Mouse (Mus musculus) kidney, adult 18-20 months (tissue): Measurements from ENCODE around the gene Zpbp.

ENCODE experiments used
- DNase-seq: peaks from one replicate; pipeline ENCODE4 v3.0.0; 2021

Gene Zpbp

GRCm38 (mm10) chr11:11461635-11462560, at the start of gene Zpbp, which contains the start of gene Spata48:
Gene Zpbp (minus strand): TSS chr11:11462408.
Gene Spata48 (plus strand): TSS chr11:11462094.
- DNase-seq: peak; percentile 94

GRCm38 (mm10) chr11:11509413-11509812, 47.2 kb upstream of the Zpbp start:
- DNase-seq: no peak

- no peak for DNase-seq
Observed at GRCm38 (mm10) chr11:11506187-11506586, 44.0 kb upstream of the Zpbp start.

GRCm38 (mm10) chr11:11499944-11500343, 37.7 kb upstream of the Zpbp start:
- peak; percentile 16 for DNase-seq

GRCm38 (mm10) chr11:11495697-11496096, 33.5 kb upstream of the Zpbp start:
- DNase-seq: no peak

- no peak for DNase-seq
Observed at GRCm38 (mm10) chr11:11492044-11492443, 29.8 kb upstream of the Zpbp start.

- no peak for DNase-seq
Observed at GRCm38 (mm10) chr11:11484378-11484777, 22.2 kb upstream of the Zpbp start.

- DNase-seq: no peak
Observed at GRCm38 (mm10) chr11:11468924-11469323, 6.7 kb upstream of the Zpbp start.

GRCm38 (mm10) chr11:11462561-11462890, 318 bp upstream of the Zpbp start:
- DNase-seq: no peak

- no peak for DNase-seq
Observed at GRCm38 (mm10) chr11:11455037-11455436, 7.2 kb downstream of the Zpbp start.

GRCm38 (mm10) chr11:11417356-11417755, 44.9 kb downstream of the Zpbp start:
- no peak for DNase-seq

- DNase-seq: no peak
Observed at GRCm38 (mm10) chr11:11414188-11414587, 48.0 kb downstream of the Zpbp start.

GRCm38 (mm10) chr11:11394686-11395085, 67.5 kb downstream of the Zpbp start:
- no peak for DNase-seq

GRCm38 (mm10) chr11:11393164-11393563, 69.0 kb downstream of the Zpbp start:
- no peak for DNase-seq

- DNase-seq: no peak
Observed at GRCm38 (mm10) chr11:11371305-11371704, 90.9 kb downstream of the Zpbp start.

GRCm38 (mm10) chr11:11283512-11283911, 178.7 kb downstream of the Zpbp start:
- no peak for DNase-seq

- no peak for DNase-seq
Observed at GRCm38 (mm10) chr11:11280128-11280527, 182.1 kb downstream of the Zpbp start.

GRCm38 (mm10) chr11:11257348-11257747, 204.9 kb downstream of the Zpbp start:
- DNase-seq: no peak

- no peak for DNase-seq
Observed at GRCm38 (mm10) chr11:11242694-11243377, 219.4 kb downstream of the Zpbp start.

GRCm38 (mm10) chr11:11239346-11239745, 222.9 kb downstream of the Zpbp start:
- no peak for DNase-seq
